Mouse (Mus musculus): ENCODE data around the gene Cacna2d2. TPM values are rescaled to one million over a fixed set of nuclear protein-coding genes. Genes with fewer than 3 reads are reported as not detected.

Gene Cacna2d2
- polyA plus RNA-seq, 1 experiment from 2014 or later = 0.15 TPM

- TF ChIP-seq EP300 (optimal IDR thresholded peaks at IDR 0.05) (peak; percentile 1), CTCF (IDR thresholded peaks at IDR 0.05; ENCODE audit: low read depth) (no peak)
- no peak overlapping the region for H3K4me2 ChIP-seq (replicated peaks; ENCODE audit: low read depth)
- H3K4me1 ChIP-seq (replicated peaks; ENCODE audit: control insufficient read depth, insufficient read depth) = peaks cover 9% of the 10 kb centered on the region
- DNase-seq (ENCODE audit: low spot score) (peak; percentile 83), ATAC-seq (ENCODE audit: low FRiP score, low TSS enrichment) (peak; percentile 85)
- 53% methylated on average over 14 of the region's 14 CpGs for WGBS
- no peaks in the 10 kb centered on the region for H3K9me3 ChIP-seq (ENCODE audit: control insufficient read depth, low read length)
- H3K27ac ChIP-seq (replicated peaks) = peak overlapping the region; percentile 92
- H3K4me3 ChIP-seq (ENCODE audit: low read depth, low read length) = no peak overlapping the region
- peaks cover 6% of the 10 kb centered on the region; the same call in 1 of the 2 replicates for H3K36me3 ChIP-seq (ENCODE audit: control insufficient read depth, insufficient read depth, low read length)
- H3K9ac ChIP-seq (ENCODE audit: low read length) = no peak overlapping the region
- H3K27me3 ChIP-seq (ENCODE audit: control insufficient read depth, insufficient read depth, low read length) = no peaks in the 10 kb centered on the region
These were observed 176.4 kb downstream of the Cacna2d2 start for GRCm38 (mm10) chr9:107575579-107576356.

- no peak for TF ChIP-seq EP300 (optimal IDR thresholded peaks at IDR 0.05)
- TF ChIP-seq CTCF (IDR thresholded peaks at IDR 0.05; ENCODE audit: low read depth) = no peak
- Histone ChIP-seq H3K9ac (ENCODE audit: low read length) (peak within 1 kb of the TSS; percentile 66), H3K4me1 (replicated peaks; ENCODE audit: control insufficient read depth, insufficient read depth) (peaks cover 8% of the 10 kb centered on the region), H3K27me3 (ENCODE audit: control insufficient read depth, insufficient read depth, low read length) (no peaks in the 10 kb centered on the region), H3K9me3 (ENCODE audit: control insufficient read depth, low read length) (no peaks in the 10 kb centered on the region), H3K36me3 (ENCODE audit: control insufficient read depth, insufficient read depth, low read length) (peaks cover 6% of the 10 kb centered on the region; the same call in 1 of the 2 replicates), H3K4me2 (replicated peaks; ENCODE audit: low read depth) (peak within 1 kb of the TSS; percentile 69), H3K27ac (replicated peaks) (peak within 1 kb of the TSS; percentile 92), H3K4me3 (ENCODE audit: low read depth, low read length) (peak within 1 kb of the TSS; percentile 47)
- peak; percentile 68 for ATAC-seq (ENCODE audit: low FRiP score, low TSS enrichment)
- 9% methylated on average over 16 of the region's 16 CpGs for WGBS
- DNase-seq (ENCODE audit: low spot score) = peak; percentile 96
These were observed 177.1 kb downstream of the Cacna2d2 start, which contains the start of gene Hyal1 for GRCm38 (mm10) chr9:107576357-107577107. TSS of gene Hyal1 (plus strand) at chr9:107576927.

- WGBS = 83% methylated on average over 10 of the region's 10 CpGs
- Histone ChIP-seq H3K4me3 (ENCODE audit: low read depth, low read length) (peak overlapping the region; percentile 17), H3K4me1 (replicated peaks; ENCODE audit: control insufficient read depth, insufficient read depth) (peaks cover 8% of the 10 kb centered on the region), H3K9me3 (ENCODE audit: control insufficient read depth, low read length) (no peaks in the 10 kb centered on the region), H3K27ac (replicated peaks) (peak overlapping the region; percentile 92; the same call in 1 of the 2 replicates), H3K4me2 (replicated peaks; ENCODE audit: low read depth) (peak overlapping the region; percentile 69), H3K36me3 (ENCODE audit: control insufficient read depth, insufficient read depth, low read length) (no peaks in the 10 kb centered on the region), H3K27me3 (ENCODE audit: control insufficient read depth, insufficient read depth, low read length) (no peaks in the 10 kb centered on the region), H3K9ac (ENCODE audit: low read length) (no peak overlapping the region)
- TF ChIP-seq CTCF (IDR thresholded peaks at IDR 0.05; ENCODE audit: low read depth) = no peak
- DNase-seq (ENCODE audit: low spot score) (no peak), ATAC-seq (ENCODE audit: low FRiP score, low TSS enrichment) (no peak)
These were observed 178.5 kb downstream of the Cacna2d2 start for GRCm38 (mm10) chr9:107577871-107578270.

- Histone ChIP-seq H3K9ac (ENCODE audit: low read length) (peak within 1 kb of the TSS; percentile 23), H3K9me3 (ENCODE audit: control insufficient read depth, low read length) (no peaks in the 10 kb centered on the region), H3K4me2 (replicated peaks; ENCODE audit: low read depth) (peak within 1 kb of the TSS; percentile 69), H3K4me3 (ENCODE audit: low read depth, low read length) (peak within 1 kb of the TSS; percentile 17), H3K27ac (replicated peaks) (peak within 1 kb of the TSS; percentile 96), H3K4me1 (replicated peaks; ENCODE audit: control insufficient read depth, insufficient read depth) (peaks cover 8% of the 10 kb centered on the region), H3K36me3 (ENCODE audit: control insufficient read depth, insufficient read depth, low read length) (no peaks in the 10 kb centered on the region), H3K27me3 (ENCODE audit: control insufficient read depth, insufficient read depth, low read length) (no peaks in the 10 kb centered on the region)
- DNase-seq (ENCODE audit: low spot score) = no peak
- WGBS = 65% methylated on average over 3 of the region's 3 CpGs
- no peak for TF ChIP-seq EP300 (optimal IDR thresholded peaks at IDR 0.05)
- no peak for TF ChIP-seq CTCF (IDR thresholded peaks at IDR 0.05; ENCODE audit: low read depth)
- no peak for ATAC-seq (ENCODE audit: low FRiP score, low TSS enrichment)
These were observed 179.2 kb downstream of the Cacna2d2 start, which contains the start of gene Naa80 for GRCm38 (mm10) chr9:107578587-107578986. TSS of gene Naa80 (plus strand) at chr9:107578887.

Other genes starting within 250 kb of the Cacna2d2 start
- 0.93 and 1.9 TPM in 2 replicates for gene Dock3, start 167.7 kb upstream of the Cacna2d2 start, polyA plus RNA-seq (2015; fragmentation: Nextera tagmentation; extraction: Ambion mirVana)
- 32.0 and 37.4 TPM in 2 replicates for gene Mapkapk3, start 109.7 kb upstream of the Cacna2d2 start, polyA plus RNA-seq (2015; fragmentation: Nextera tagmentation; extraction: Ambion mirVana)
- 30.8 and 32.2 TPM in 2 replicates for gene Cish, start 103.6 kb upstream of the Cacna2d2 start, polyA plus RNA-seq (2015; fragmentation: Nextera tagmentation; extraction: Ambion mirVana)
- gene Hemk1, start 61.3 kb upstream of the Cacna2d2 start, polyA plus RNA-seq (2015; fragmentation: Nextera tagmentation; extraction: Ambion mirVana) = 5.3 and 6.7 TPM in 2 replicates
- 0.63 and 0.73 TPM in 2 replicates for gene 6430571L13Rik, start 59.0 kb upstream of the Cacna2d2 start, polyA plus RNA-seq (2015; fragmentation: Nextera tagmentation; extraction: Ambion mirVana)
- gene Tmem115, start 134.3 kb downstream of the Cacna2d2 start, polyA plus RNA-seq (2015; fragmentation: Nextera tagmentation; extraction: Ambion mirVana) = 41.9 and 43.2 TPM in 2 replicates
- gene Cyb561d2, start 142.6 kb downstream of the Cacna2d2 start, polyA plus RNA-seq (2015; fragmentation: Nextera tagmentation; extraction: Ambion mirVana) = 26.7 and 28.2 TPM in 2 replicates
- gene Nprl2, start 142.6 kb downstream of the Cacna2d2 start, polyA plus RNA-seq (2015; fragmentation: Nextera tagmentation; extraction: Ambion mirVana) = 24.8 and 24.9 TPM in 2 replicates
- 0.94 and 0.97 TPM in 2 replicates for gene Zmynd10, start 147.7 kb downstream of the Cacna2d2 start, polyA plus RNA-seq (2015; fragmentation: Nextera tagmentation; extraction: Ambion mirVana)
- gene Rassf1, start 151.9 kb downstream of the Cacna2d2 start, polyA plus RNA-seq (2015; fragmentation: Nextera tagmentation; extraction: Ambion mirVana) = 44.2 and 46.5 TPM in 2 replicates
- 44.9 and 48.7 TPM in 2 replicates for gene Tusc2, start 163.6 kb downstream of the Cacna2d2 start, polyA plus RNA-seq (2015; fragmentation: Nextera tagmentation; extraction: Ambion mirVana)
- gene Hyal2, start 168.3 kb downstream of the Cacna2d2 start, polyA plus RNA-seq (2015; fragmentation: Nextera tagmentation; extraction: Ambion mirVana) = 49.6 and 50.4 TPM in 2 replicates
- 7.2 and 8.0 TPM in 2 replicates for gene Hyal1, start 177.3 kb downstream of the Cacna2d2 start, polyA plus RNA-seq (2015; fragmentation: Nextera tagmentation; extraction: Ambion mirVana)
- gene Naa80, start 179.3 kb downstream of the Cacna2d2 start, polyA plus RNA-seq (2015; fragmentation: Nextera tagmentation; extraction: Ambion mirVana) = 13.3 and 14.7 TPM in 2 replicates
- 1.3 and 1.4 TPM in 2 replicates for gene Hyal3, start 181.2 kb downstream of the Cacna2d2 start, polyA plus RNA-seq (2015; fragmentation: Nextera tagmentation; extraction: Ambion mirVana)
- 35.5 and 42.7 TPM in 2 replicates for gene Ifrd2, start 188.0 kb downstream of the Cacna2d2 start, polyA plus RNA-seq (2015; fragmentation: Nextera tagmentation; extraction: Ambion mirVana)
- 16.3 and 19.1 TPM in 2 replicates for gene Sema3b, start 209.6 kb downstream of the Cacna2d2 start, polyA plus RNA-seq (2015; fragmentation: Nextera tagmentation; extraction: Ambion mirVana)
- gene Gnai2, start 235.8 kb downstream of the Cacna2d2 start, polyA plus RNA-seq (2015; fragmentation: Nextera tagmentation; extraction: Ambion mirVana) = 189 and 195 TPM in 2 replicates

Data from stomach, postnatal 0 days (tissue).